Mouse (Mus musculus) kidney, postnatal 14 days (tissue): ENCODE results near the gene Ltbp4.

Experiments
- DNase-seq: peaks from one replicate; pipeline ENCODE4 v3.0.0; 2022; ENCODE audit warnings: mixed read lengths

Gene Ltbp4

GRCm38 (mm10) chr7:27298033-27298610 is 39.4 kb downstream of the Ltbp4 start:
- no peak for DNase-seq

GRCm38 (mm10) chr7:27296518-27296917 is 41.0 kb downstream of the Ltbp4 start:
- no peak for DNase-seq

- DNase-seq = peak; percentile 44
Observed at GRCm38 (mm10) chr7:27295956-27296355, 41.5 kb downstream of the Ltbp4 start.

GRCm38 (mm10) chr7:27291795-27292466 is 45.6 kb downstream of the Ltbp4 start:
- peak; percentile 56 for DNase-seq

- no peak for DNase-seq
Observed at GRCm38 (mm10) chr7:27290555-27290954, 46.9 kb downstream of the Ltbp4 start.

- no peak for DNase-seq
Observed at GRCm38 (mm10) chr7:27288732-27289131, 48.8 kb downstream of the Ltbp4 start.

GRCm38 (mm10) chr7:27285698-27286066 is 51.8 kb downstream of the Ltbp4 start:
- DNase-seq = peak; percentile 81

GRCm38 (mm10) chr7:27284865-27285697 is 52.4 kb downstream of the Ltbp4 start:
- peak; percentile 41 for DNase-seq

- no peak for DNase-seq
Observed at GRCm38 (mm10) chr7:27282225-27282624, 55.3 kb downstream of the Ltbp4 start.

GRCm38 (mm10) chr7:27281717-27282116 is 55.8 kb downstream of the Ltbp4 start:
- DNase-seq = no peak

- no peak for DNase-seq
Observed at GRCm38 (mm10) chr7:27277191-27277590, 60.3 kb downstream of the Ltbp4 start.

GRCm38 (mm10) chr7:27276021-27276420 is 61.5 kb downstream of the Ltbp4 start:
- DNase-seq = no peak

GRCm38 (mm10) chr7:27274916-27275315 is 62.6 kb downstream of the Ltbp4 start:
- DNase-seq = no peak

GRCm38 (mm10) chr7:27273739-27274351 is 63.6 kb downstream of the Ltbp4 start:
- DNase-seq = no peak

- no peak for DNase-seq
Observed at GRCm38 (mm10) chr7:27271423-27271822, 66.1 kb downstream of the Ltbp4 start.

GRCm38 (mm10) chr7:27266515-27267128 is 70.9 kb downstream of the Ltbp4 start:
- no peak for DNase-seq

- no peak for DNase-seq
Observed at GRCm38 (mm10) chr7:27264761-27265160, 72.7 kb downstream of the Ltbp4 start.

GRCm38 (mm10) chr7:27261888-27262287 is 75.6 kb downstream of the Ltbp4 start:
- no peak for DNase-seq

GRCm38 (mm10) chr7:27260856-27261255 is 76.6 kb downstream of the Ltbp4 start:
- DNase-seq = no peak

- DNase-seq = no peak
Observed at GRCm38 (mm10) chr7:27259771-27260170, 77.7 kb downstream of the Ltbp4 start.

GRCm38 (mm10) chr7:27259271-27259721 is 78.2 kb downstream of the Ltbp4 start:
- DNase-seq = no peak

GRCm38 (mm10) chr7:27258205-27258899 is 79.1 kb downstream of the Ltbp4 start, which contains the start of gene Numbl:
Gene Numbl, plus strand, starts transcription at chr7:27258433.
- peak; percentile 96 for DNase-seq
